In genomic region chr13:62884536-62884935, GRCm38 (mm10) we compare ENCODE assay signal across 21 mouse cellular contexts. TPM values are rescaled to one million over a fixed set of nuclear protein-coding genes. Genes with fewer than 3 reads are reported as not detected.
"Had no signal": no experiment of that assay in that cellular context is flagged by ENCODE, and none has a peak within 500 bp of the region (broad histone marks: within the 10 kb centered on the region; RNA-seq: fewer than 3 reads in every experiment).

No protein-coding gene starts in this region.

- DNase-seq: lung, adult 18-20 months; lung, embryonic 14.5 days; lung, postnatal 10 days; lung, postnatal 4 days; midbrain, embryonic 14.5 days; retina, postnatal 1 day; right cerebral cortex, adult 18-20 months; right cerebral cortex, postnatal 25 days; right cerebral cortex, postnatal 4 days; spleen, adult 18-20 months; thymus, adult 18-20 months; thymus, postnatal 14 days; thymus, postnatal 36 days had no signal

- H3K36me3 ChIP-seq: midbrain, embryonic 10.5 days; neural tube, embryonic 13.5 days; neural tube, embryonic 15.5 days had no signal

- H3K27ac ChIP-seq: midbrain, embryonic 10.5 days; neural tube, embryonic 13.5 days; neural tube, embryonic 15.5 days had no signal

- H3K9me3 ChIP-seq: midbrain, embryonic 10.5 days; neural tube, embryonic 13.5 days; neural tube, embryonic 15.5 days had no signal

- H3K4me2 ChIP-seq: lung, embryonic 14.5 days; neural tube, embryonic 13.5 days; neural tube, embryonic 15.5 days had no signal

- H3K9ac ChIP-seq: lung, embryonic 14.5 days; neural tube, embryonic 13.5 days; neural tube, embryonic 15.5 days had no signal

- ATAC-seq: midbrain, embryonic 16.5 days had no signal

- H3K4me3 ChIP-seq: midbrain, embryonic 10.5 days; myocyte; neural tube, embryonic 13.5 days; neural tube, embryonic 15.5 days had no signal

RNA-seq across cellular contexts. Expression of gene Fbp1, which starts 3.5 kb away (rescaled TPM):
- polyA plus RNA-seq: midbrain, embryonic 14.5 days; midbrain, embryonic 16.5 days; myocyte; neural tube, embryonic 11.5 days had no signal

RNA-seq across cellular contexts. Expression of gene Fbp2, which starts 26.3 kb away (rescaled TPM):
- total RNA-seq: megakaryocyte, adult 5-6 weeks; megakaryocyte-erythroid progenitor cell, adult 5-6 weeks had no signal
- polyA plus RNA-seq: lung, embryonic 14.5 days; midbrain, embryonic 10.5 days; neural tube, embryonic 11.5 days had no signal
